Mouse (Mus musculus): ENCODE data around the gene Sftpa1. TPM values are rescaled to one million over a fixed set of nuclear protein-coding genes. Genes with fewer than 3 reads are reported as not detected.

Sftpa1 gene
- 0.21 and 0.23 TPM in 2 replicates for polyA plus RNA-seq (2012; rRNA removed)

GRCm38 (mm10) chr14:41131540-41131939 is at the start of gene Sftpa1:
TSS of gene Sftpa1 (plus strand) at chr14:41131782.

GRCm38 (mm10) chr14:41104853-41105444 is 26.6 kb upstream of the Sftpa1 start, which contains the start of gene Mat1a:
TSS of gene Mat1a (plus strand) at chr14:41105035.

GRCm38 (mm10) chr14:41151220-41151898 is 19.8 kb downstream of the Sftpa1 start, which contains the start of gene Mbl1:
TSS of gene Mbl1 (plus strand) at chr14:41151458.

GRCm38 (mm10) chr14:41185059-41185821 is 53.7 kb downstream of the Sftpa1 start, which contains the start of gene Sftpd:
TSS of gene Sftpd (minus strand) at chr14:41185149.

Other genes starting within 250 kb of the Sftpa1 start
- 0.14 and 0.17 TPM in 2 replicates for gene Sh2d4b, start 238.5 kb upstream of the Sftpa1 start, polyA plus RNA-seq (2012; rRNA removed)
- 30.3 and 31.2 TPM in 2 replicates for gene Tspan14, start 165.0 kb upstream of the Sftpa1 start, polyA plus RNA-seq (2012; rRNA removed)
- gene Fam213a, start 118.0 kb upstream of the Sftpa1 start, polyA plus RNA-seq (2012; rRNA removed), result 84.7 and 87.4 TPM in 2 replicates
- gene Dydc2, start 62.6 kb upstream of the Sftpa1 start, polyA plus RNA-seq (2012; rRNA removed), result not detected in 2 replicates
- gene Dydc1, start 58.9 kb upstream of the Sftpa1 start, polyA plus RNA-seq (2012; rRNA removed), result not detected in 2 replicates
- gene Mat1a, start 26.7 kb upstream of the Sftpa1 start, polyA plus RNA-seq (2012; rRNA removed), result 218 and 257 TPM in 2 replicates
- gene Mbl1, start 19.7 kb downstream of the Sftpa1 start, polyA plus RNA-seq (2012; rRNA removed), result 33.7 and 43.4 TPM in 2 replicates
- gene Sftpd, start 53.4 kb downstream of the Sftpa1 start, polyA plus RNA-seq (2012; rRNA removed), result 0.21 and 0.84 TPM in 2 replicates
- gene Gm2832, start 147.0 kb downstream of the Sftpa1 start, polyA plus RNA-seq (2012; rRNA removed), result 0.01 and 0.02 TPM in 2 replicates
- gene Gm5798, start 216.8 kb downstream of the Sftpa1 start, polyA plus RNA-seq (2012; rRNA removed), result not detected in 2 replicates